Mouse (Mus musculus) liver, embryonic 14.5 days (tissue): ENCODE measurements around the gene Arl6.

Source experiments
- CTCF ChIP-seq: IDR thresholded peaks from 2 replicates; pipeline ENCODE4 v1.5.1; 2016; ENCODE audit warnings: antibody characterized with exemption, low read depth, control low read depth
- EP300 ChIP-seq: IDR thresholded peaks from 2 replicates; pipeline ENCODE4 v1.6.1; 2016; ENCODE audit warnings: antibody characterized with exemption, low read depth

DNA sequence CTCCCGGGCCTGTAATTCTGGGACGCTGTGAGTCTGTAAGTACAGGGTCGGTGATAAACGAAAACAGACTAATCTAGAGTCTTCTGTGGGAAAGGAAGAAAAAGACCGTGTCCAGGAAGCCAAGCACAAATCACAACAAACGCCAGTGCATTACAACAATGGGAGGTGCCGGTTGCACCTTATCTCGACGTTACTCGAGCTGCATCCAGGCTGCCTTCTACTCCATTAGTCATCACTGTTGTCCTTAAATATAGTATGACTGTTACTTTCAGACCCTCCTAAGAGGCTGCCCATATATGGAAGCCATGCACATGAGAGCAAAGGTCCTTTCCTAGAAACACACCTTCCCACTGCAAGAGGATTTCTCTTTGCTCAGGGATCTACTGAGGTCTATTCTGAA, 51.4 kb downstream of the Arl6 start:
- TF ChIP-seq CTCF (no peak), EP300 (no peak)
